Mouse (Mus musculus): ENCODE measurements around the gene Gins2. TPM values are rescaled to one million over a fixed set of nuclear protein-coding genes. Genes with fewer than 3 reads are reported as not detected.
A peak's percentile ranks its signal among the peaks of the same experiment; 100 is the strongest.

Gene Gins2
- total RNA-seq, 1 experiment: 56.2 TPM

DNA sequence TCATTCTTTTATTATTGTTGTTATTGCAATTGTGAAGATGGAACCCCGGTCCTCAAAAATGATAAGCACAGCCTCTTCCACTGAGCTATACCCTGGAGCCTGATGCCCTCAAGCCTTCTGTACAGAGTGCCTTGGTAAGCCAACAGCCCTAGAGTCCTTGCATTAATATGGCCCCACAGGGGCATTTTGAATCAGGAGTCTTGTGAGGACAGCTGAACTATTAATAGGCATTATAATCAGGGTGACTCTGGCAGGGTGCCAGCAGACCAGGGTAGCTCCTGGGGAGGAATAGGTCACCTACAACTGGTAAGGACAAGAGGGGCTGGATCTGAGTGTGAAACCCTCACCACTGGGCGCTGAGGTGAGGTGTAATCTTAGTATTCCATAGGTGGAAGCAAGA lies 817 bp upstream of the Gins2 start:
- H3K36me3 ChIP-seq (ENCODE audit: control insufficient read depth, insufficient read depth, low read length, poor library complexity, severe bottlenecking): peaks cover 9% of the 10 kb centered on the region
- H3K27ac ChIP-seq (ENCODE audit: insufficient read depth, low read depth, low read length, poor library complexity, severe bottlenecking): no peak overlapping the region
- no peak for DNase-seq (ENCODE audit: low read depth, low spot score)
- in situ Hi-C loops (cut with MboI; ENCODE audit: low sequenced_read_pairs in 2 of 2, unreplicated experiment in 2 of 2): no loop called here
- no peaks in the 10 kb centered on the region for H3K9me3 ChIP-seq (ENCODE audit: control insufficient read depth, insufficient read depth, low read depth, low read length)
- H3K4me1 ChIP-seq (ENCODE audit: control insufficient read depth in 2 of 2, insufficient read depth in 2 of 2, low read length in 2 of 2, poor library complexity in 1 of 2): 0 out of 4 replicates have a peak, but pooled peaks cover 0 to 3% of the 10 kb centered on the region in 2 experiments
- peak overlapping the region; percentile 48 to 71; a peak in 3 of 4 replicates for H3K4me3 ChIP-seq (ENCODE audit: insufficient read depth in 1 of 2, low read depth in 1 of 2, low read length in 2 of 2, poor library complexity in 1 of 2, severe bottlenecking in 1 of 2)
- TF ChIP-seq ZNF384 (IDR thresholded peaks at IDR 0.05; ENCODE audit: low read depth, low read length): no peak
- no peak for TF ChIP-seq MAFK (IDR thresholded peaks at IDR 0.05; ENCODE audit: insufficient read depth, low read depth, low read length)
- TF ChIP-seq ZC3H11A (IDR thresholded peaks at IDR 0.05; ENCODE audit: borderline replicate concordance, low read depth, low read length): no peak
- TF ChIP-seq HCFC1 (IDR thresholded peaks at IDR 0.05; ENCODE audit: borderline replicate concordance, insufficient read depth, low read length): no peak
- no peak for TF ChIP-seq CHD2 (IDR thresholded peaks at IDR 0.05; ENCODE audit: low read depth, low read length)
- H3K9ac ChIP-seq (ENCODE audit: insufficient read depth, low read depth, low read length, poor library complexity, severe bottlenecking): no peak overlapping the region; the same call in 1 of the 2 replicates

DNA sequence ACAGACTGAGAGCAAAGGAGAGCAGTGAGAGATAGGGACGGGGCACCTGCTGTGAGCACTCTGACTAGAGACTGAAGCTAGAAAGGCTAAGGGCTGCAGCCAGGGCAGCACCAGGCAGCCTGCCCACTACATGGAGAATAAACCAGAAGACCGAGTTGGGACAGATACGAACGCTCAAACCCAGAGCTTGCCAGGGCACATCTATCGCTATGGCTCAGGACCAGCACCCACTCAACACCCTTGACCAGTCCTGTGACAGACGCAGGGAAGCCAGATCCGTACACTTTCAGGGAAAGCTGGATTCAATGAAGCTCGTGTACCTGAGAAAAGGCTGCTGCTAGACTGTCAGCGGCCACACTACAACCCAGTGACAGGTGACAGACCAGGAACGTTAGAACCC lies 3.6 kb downstream of the Gins2 start:
- no peak overlapping the region for H3K9ac ChIP-seq (ENCODE audit: insufficient read depth, low read depth, low read length, poor library complexity, severe bottlenecking)
- no peak for DNase-seq (ENCODE audit: low read depth, low spot score)
- peaks cover 0 to 4% of the 10 kb centered on the region in 2 experiments; a peak in 1 of 4 replicates for H3K4me1 ChIP-seq (ENCODE audit: control insufficient read depth in 2 of 2, insufficient read depth in 2 of 2, low read length in 2 of 2, poor library complexity in 1 of 2)
- H3K36me3 ChIP-seq (ENCODE audit: control insufficient read depth, insufficient read depth, low read length, poor library complexity, severe bottlenecking): peaks cover 35% of the 10 kb centered on the region
- no peak overlapping the region for H3K27ac ChIP-seq (ENCODE audit: insufficient read depth, low read depth, low read length, poor library complexity, severe bottlenecking)
- in situ Hi-C loops (cut with MboI; ENCODE audit: low sequenced_read_pairs in 2 of 2, unreplicated experiment in 2 of 2): no loop called here
- no peaks in the 10 kb centered on the region for H3K9me3 ChIP-seq (ENCODE audit: control insufficient read depth, insufficient read depth, low read depth, low read length)
- TF ChIP-seq ZNF384 (IDR thresholded peaks at IDR 0.05; ENCODE audit: low read depth, low read length): no peak
- TF ChIP-seq ZC3H11A (IDR thresholded peaks at IDR 0.05; ENCODE audit: borderline replicate concordance, low read depth, low read length): no peak
- no peak for TF ChIP-seq CHD2 (IDR thresholded peaks at IDR 0.05; ENCODE audit: low read depth, low read length)
- no peak for TF ChIP-seq HCFC1 (IDR thresholded peaks at IDR 0.05; ENCODE audit: borderline replicate concordance, insufficient read depth, low read length)
- no peak for TF ChIP-seq MAFK (IDR thresholded peaks at IDR 0.05; ENCODE audit: insufficient read depth, low read depth, low read length)
- H3K4me3 ChIP-seq (ENCODE audit: insufficient read depth in 1 of 2, low read depth in 1 of 2, low read length in 2 of 2, poor library complexity in 1 of 2, severe bottlenecking in 1 of 2): no peak overlapping the region

DNA sequence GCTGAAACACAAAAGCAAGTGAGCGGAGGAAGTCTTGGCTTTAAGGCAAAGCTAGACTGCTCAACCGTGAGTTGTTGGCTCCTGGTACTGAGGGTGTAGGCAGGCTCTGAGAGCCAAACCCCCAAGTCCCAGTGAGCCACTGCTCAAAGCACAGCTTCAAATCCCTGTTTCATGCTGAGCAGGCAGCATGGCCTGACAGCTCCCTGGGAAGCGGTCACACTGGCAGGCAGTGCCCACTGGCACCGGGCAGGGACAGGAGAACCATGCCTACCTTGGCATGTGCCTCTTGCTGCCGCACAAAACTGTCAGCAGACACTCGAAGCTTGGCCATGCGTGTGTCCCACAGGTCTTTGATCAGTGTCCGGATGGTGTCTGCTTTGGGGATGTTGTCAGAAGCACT lies 7.3 kb downstream of the Gins2 start:
- peaks cover 0 to 3% of the 10 kb centered on the region in 2 experiments; a peak in 1 of 4 replicates for H3K4me1 ChIP-seq (ENCODE audit: control insufficient read depth in 2 of 2, insufficient read depth in 2 of 2, low read length in 2 of 2, poor library complexity in 1 of 2)
- in situ Hi-C loops (cut with MboI; ENCODE audit: low sequenced_read_pairs in 2 of 2, unreplicated experiment in 2 of 2): no loop called here
- H3K4me3 ChIP-seq (ENCODE audit: insufficient read depth in 1 of 2, low read depth in 1 of 2, low read length in 2 of 2, poor library complexity in 1 of 2, severe bottlenecking in 1 of 2): no peak overlapping the region
- H3K27ac ChIP-seq (ENCODE audit: insufficient read depth, low read depth, low read length, poor library complexity, severe bottlenecking): no peak overlapping the region
- H3K36me3 ChIP-seq (ENCODE audit: control insufficient read depth, insufficient read depth, low read length, poor library complexity, severe bottlenecking): peaks cover 69% of the 10 kb centered on the region
- no peak for TF ChIP-seq CHD2 (IDR thresholded peaks at IDR 0.05; ENCODE audit: low read depth, low read length)
- TF ChIP-seq MAFK (IDR thresholded peaks at IDR 0.05; ENCODE audit: insufficient read depth, low read depth, low read length): no peak
- no peak for TF ChIP-seq ZNF384 (IDR thresholded peaks at IDR 0.05; ENCODE audit: low read depth, low read length)
- TF ChIP-seq HCFC1 (IDR thresholded peaks at IDR 0.05; ENCODE audit: borderline replicate concordance, insufficient read depth, low read length): no peak
- no peak for TF ChIP-seq ZC3H11A (IDR thresholded peaks at IDR 0.05; ENCODE audit: borderline replicate concordance, low read depth, low read length)
- H3K9ac ChIP-seq (ENCODE audit: insufficient read depth, low read depth, low read length, poor library complexity, severe bottlenecking): no peak overlapping the region
- DNase-seq (ENCODE audit: low read depth, low spot score): no peak
- H3K9me3 ChIP-seq (ENCODE audit: control insufficient read depth, insufficient read depth, low read depth, low read length): no peaks in the 10 kb centered on the region

DNA sequence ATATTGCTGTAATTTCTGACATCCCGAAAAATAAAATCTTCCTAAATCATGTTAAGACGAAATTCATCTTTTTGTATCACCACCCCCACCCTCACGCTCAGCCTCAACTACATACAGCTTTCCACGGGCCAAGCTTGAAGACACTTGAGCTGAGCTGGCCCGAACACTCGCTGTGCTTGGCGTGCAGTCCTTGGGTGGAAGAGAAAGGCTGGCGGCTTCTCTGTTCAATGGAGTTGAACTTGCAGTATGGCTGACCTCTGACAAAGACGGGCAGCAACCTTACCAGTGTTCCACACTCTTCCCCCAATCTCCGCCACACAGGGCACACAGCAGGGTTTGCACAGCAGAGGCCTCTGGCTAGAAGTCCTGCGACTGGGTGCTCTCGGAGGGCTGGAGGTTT lies 7.8 kb downstream of the Gins2 start:
- no peak overlapping the region for H3K27ac ChIP-seq (ENCODE audit: insufficient read depth, low read depth, low read length, poor library complexity, severe bottlenecking)
- H3K4me3 ChIP-seq (ENCODE audit: insufficient read depth in 1 of 2, low read depth in 1 of 2, low read length in 2 of 2, poor library complexity in 1 of 2, severe bottlenecking in 1 of 2): no peak overlapping the region
- TF ChIP-seq ZC3H11A (IDR thresholded peaks at IDR 0.05; ENCODE audit: borderline replicate concordance, low read depth, low read length): no peak
- no peak for TF ChIP-seq ZNF384 (IDR thresholded peaks at IDR 0.05; ENCODE audit: low read depth, low read length)
- TF ChIP-seq MAFK (IDR thresholded peaks at IDR 0.05; ENCODE audit: insufficient read depth, low read depth, low read length): no peak
- no peak for TF ChIP-seq CHD2 (IDR thresholded peaks at IDR 0.05; ENCODE audit: low read depth, low read length)
- TF ChIP-seq HCFC1 (IDR thresholded peaks at IDR 0.05; ENCODE audit: borderline replicate concordance, insufficient read depth, low read length): no peak
- DNase-seq (ENCODE audit: low read depth, low spot score): no peak
- H3K36me3 ChIP-seq (ENCODE audit: control insufficient read depth, insufficient read depth, low read length, poor library complexity, severe bottlenecking): peaks cover 74% of the 10 kb centered on the region
- H3K9me3 ChIP-seq (ENCODE audit: control insufficient read depth, insufficient read depth, low read depth, low read length): no peaks in the 10 kb centered on the region
- in situ Hi-C loops (cut with MboI; ENCODE audit: low sequenced_read_pairs in 2 of 2, unreplicated experiment in 2 of 2): no loop called here
- no peak overlapping the region for H3K9ac ChIP-seq (ENCODE audit: insufficient read depth, low read depth, low read length, poor library complexity, severe bottlenecking)
- H3K4me1 ChIP-seq (ENCODE audit: control insufficient read depth in 2 of 2, insufficient read depth in 2 of 2, low read length in 2 of 2, poor library complexity in 1 of 2): peaks cover 0 to 3% of the 10 kb centered on the region in 2 experiments; a peak in 1 of 4 replicates

Measured in ES-E14 (cell line).